Mouse (Mus musculus) heart, embryonic 14.5 days (tissue): Measurements from ENCODE around the gene Rgl3. TPM values are rescaled to one million over a fixed set of nuclear protein-coding genes. Genes with fewer than 3 reads are reported as not detected.

Experiments
- ATAC-seq: fragments of 200-750 bp; cut with Nextera tagmentation; 2 replicates; pipeline ENCODE4 v1.8.0; 2017; ENCODE audit warnings: low read depth, moderate TSS enrichment; ENCODE audit not compliant: insufficient number of reproducible peaks, insufficient read depth, low FRiP score
- H3K27ac ChIP-seq, 2 experiments: fragments of 200-500 bp in 1 of 2; fragments of 300-500 bp in 1 of 2; sonication (generic) in 1 of 2; replicated peaks in 1 of 2; 2 replicates each; pipeline ENCODE4 v1.5.1; 2012 to 2014; ENCODE audit warnings: low read depth in 2 of 2, low read length in 2 of 2, control low read depth in 1 of 2, mild to moderate bottlenecking in 1 of 2, mixed read lengths in 1 of 2; ENCODE audit not compliant: control insufficient read depth in 1 of 2, insufficient read depth in 1 of 2
- H3K27me3 ChIP-seq: fragments of 300-500 bp; sonication (generic); 2 replicates; pipeline ENCODE4 v1.6.1; 2014; ENCODE audit warnings: mild to moderate bottlenecking, low read length, control low read depth; ENCODE audit not compliant: control insufficient read depth, insufficient read depth
- H3K36me3 ChIP-seq: fragments of 300-500 bp; sonication (generic); 2 replicates; pipeline ENCODE4 v1.6.1; 2014; ENCODE audit warnings: mild to moderate bottlenecking, control low read depth, low read length, mixed read lengths; ENCODE audit not compliant: control insufficient read depth, insufficient read depth
- H3K4me1 ChIP-seq, 2 experiments: fragments of 200-500 bp in 1 of 2; fragments of 300-500 bp in 1 of 2; sonication (generic) in 1 of 2; 2 replicates each; pipeline ENCODE4 v1.6.1; 2012 to 2014; ENCODE audit warnings: low read length in 2 of 2, control low read depth in 1 of 2, mixed read lengths in 1 of 2; ENCODE audit not compliant: control insufficient read depth in 2 of 2, insufficient read depth in 2 of 2
- H3K4me2 ChIP-seq: fragments of 300-500 bp; sonication (generic); 2 replicates; pipeline ENCODE4 v1.6.1; 2014; ENCODE audit warnings: mild to moderate bottlenecking, low read length
- H3K4me3 ChIP-seq, 2 experiments: fragments of 200-500 bp in 1 of 2; fragments of 300-500 bp in 1 of 2; sonication (generic) in 1 of 2; 2 replicates each; pipeline ENCODE4 v1.5.1; 2012 to 2014; ENCODE audit warnings: low read length in 2 of 2, mild to moderate bottlenecking in 2 of 2, control low read depth in 1 of 2, low read depth in 1 of 2, moderate library complexity in 1 of 2; ENCODE audit not compliant: control insufficient read depth in 1 of 2, insufficient read depth in 1 of 2
- H3K9ac ChIP-seq: fragments of 300-500 bp; sonication (generic); 2 replicates; pipeline ENCODE4 v1.6.1; 2014; ENCODE audit warnings: mild to moderate bottlenecking, low read length
- H3K9me3 ChIP-seq: fragments of 300-500 bp; sonication (generic); 2 replicates; pipeline ENCODE4 v1.6.1; 2016; ENCODE audit warnings: low read length, control low read depth; ENCODE audit not compliant: control insufficient read depth
- WGBS: fragments of 180-500 bp; shearing (Covaris S2); extraction: QIAGEN DNeasy Blood & Tissue Kit; methylation state at CpG from one replicate; pipeline ENCODE4 v1.1.7; 2014; 5-methylcytosine and 5-hydroxymethylcytosine counted together
- polyA plus RNA-seq: library from polyadenylated mRNA; unstranded; fragments of >200 nt; fragmentation: Nextera tagmentation; extraction: Ambion mirVana; gene quantifications from 2 replicates; pipeline ENCODE4 v1.2.1, GENCODE M21; 2014

Rgl3 gene
- polyA plus RNA-seq, 1 experiment from 2014 or later, result 0.97 TPM

DNA sequence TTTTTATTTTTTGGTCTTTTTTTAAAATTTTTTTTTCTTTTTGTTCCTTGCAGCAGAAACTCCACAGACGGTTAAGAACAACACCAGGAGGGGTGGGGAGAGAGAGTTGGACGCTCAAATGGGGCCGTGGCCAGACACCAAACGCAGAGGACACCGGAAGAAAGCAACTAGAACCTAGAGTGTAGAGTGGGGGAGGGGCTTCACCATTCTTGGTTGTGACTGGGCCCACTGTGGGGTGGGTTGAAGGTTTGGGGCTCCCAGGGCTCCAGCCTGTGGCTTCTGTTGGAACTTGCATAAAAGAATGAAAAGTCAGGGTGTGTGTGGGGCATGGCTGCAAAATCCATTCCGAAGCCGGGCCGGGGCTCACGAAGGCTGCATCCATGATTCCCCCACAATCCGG lies 27.0 kb upstream of the Rgl3 start:
- no peak for ATAC-seq
- H3K4me2 ChIP-seq, result no peak overlapping the region
- no peak overlapping the region for H3K9ac ChIP-seq
- peaks cover 37% of the 10 kb centered on the region for H3K36me3 ChIP-seq
- H3K27ac ChIP-seq, result no peak overlapping the region
- 72% methylated on average over 10 of the region's 10 CpGs for WGBS
- H3K4me3 ChIP-seq, result no peak overlapping the region
- no peaks in the 10 kb centered on the region for H3K4me1 ChIP-seq
- no peaks in the 10 kb centered on the region for H3K27me3 ChIP-seq
- no peaks in the 10 kb centered on the region for H3K9me3 ChIP-seq

DNA sequence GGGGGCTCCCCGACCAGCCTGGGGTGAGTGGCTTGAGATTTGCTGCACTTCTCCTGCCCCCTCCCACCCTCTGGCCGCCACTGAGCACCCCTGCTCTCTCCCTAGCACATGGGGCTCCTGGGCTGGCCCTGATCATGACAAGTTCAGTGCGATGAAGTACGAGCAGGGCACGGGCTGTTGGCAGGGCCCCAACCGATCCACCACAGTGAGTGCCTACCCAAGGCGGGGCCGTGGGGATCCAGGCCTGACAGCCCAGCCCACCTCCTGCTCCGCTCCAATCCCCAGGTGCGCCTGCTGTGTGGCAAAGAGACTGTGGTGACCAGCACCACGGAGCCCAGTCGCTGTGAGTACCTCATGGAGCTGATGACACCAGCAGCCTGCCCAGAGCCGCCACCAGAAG lies 23.5 kb upstream of the Rgl3 start:
- ATAC-seq, result no peak
- H3K4me3 ChIP-seq, result no peak overlapping the region
- WGBS, result 91% methylated on average over 13 of the region's 13 CpGs
- no peak overlapping the region for H3K4me2 ChIP-seq
- H3K9me3 ChIP-seq, result no peaks in the 10 kb centered on the region
- H3K9ac ChIP-seq, result no peak overlapping the region
- no peak overlapping the region for H3K27ac ChIP-seq
- no peaks in the 10 kb centered on the region for H3K27me3 ChIP-seq
- no peaks in the 10 kb centered on the region for H3K4me1 ChIP-seq
- H3K36me3 ChIP-seq, result peaks cover 72% of the 10 kb centered on the region

DNA sequence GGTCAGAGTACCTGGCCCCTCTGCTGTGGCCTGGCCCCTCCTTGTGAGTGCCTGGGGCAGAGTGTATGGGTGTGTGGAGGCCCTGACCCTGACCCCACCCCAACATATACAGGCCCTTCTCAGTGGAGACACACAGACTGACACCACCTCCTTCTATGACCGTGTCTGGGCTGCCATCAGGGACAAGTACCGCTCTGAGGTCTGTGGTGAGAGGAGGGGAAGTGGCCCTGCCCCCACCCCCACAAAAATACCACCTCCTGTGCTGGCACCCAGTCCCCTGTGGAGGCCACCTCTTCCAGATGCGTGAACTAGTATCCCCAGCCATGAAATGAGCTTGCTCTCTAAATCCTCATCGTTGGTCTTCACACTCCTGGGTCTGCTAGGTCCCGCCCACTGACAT lies 21.8 kb upstream of the Rgl3 start:
- 80% methylated on average over 5 of the region's 5 CpGs for WGBS
- no peaks in the 10 kb centered on the region for H3K9me3 ChIP-seq
- H3K36me3 ChIP-seq, result peaks cover 89% of the 10 kb centered on the region
- H3K4me1 ChIP-seq, result no peaks in the 10 kb centered on the region
- H3K27me3 ChIP-seq, result no peaks in the 10 kb centered on the region
- no peak overlapping the region for H3K27ac ChIP-seq
- H3K4me3 ChIP-seq, result no peak overlapping the region
- H3K9ac ChIP-seq, result no peak overlapping the region
- no peak overlapping the region for H3K4me2 ChIP-seq
- ATAC-seq, result no peak

DNA sequence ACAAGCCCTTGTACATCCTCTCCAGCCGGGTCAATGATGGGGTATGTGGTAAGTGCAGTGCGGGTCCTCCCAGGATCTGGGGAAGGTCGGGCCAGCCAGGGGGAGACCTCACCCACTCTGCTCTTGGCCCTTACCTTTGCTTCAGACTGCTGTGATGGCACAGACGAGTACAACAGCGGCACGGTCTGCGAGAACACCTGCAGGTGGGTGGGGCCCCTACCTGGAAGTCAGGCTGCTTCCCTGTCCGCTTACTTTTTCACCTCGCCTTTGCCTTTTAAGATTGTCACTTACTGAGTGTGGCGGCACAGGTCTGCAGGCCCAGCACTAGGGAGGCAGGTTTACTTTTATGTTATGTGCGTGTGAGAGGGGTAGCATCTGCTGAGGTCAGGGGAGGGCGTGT lies 15.3 kb upstream of the Rgl3 start:
- ATAC-seq, result no peak
- Histone ChIP-seq H3K27ac (no peak overlapping the region), H3K4me2 (no peak overlapping the region), H3K9me3 (no peaks in the 10 kb centered on the region), H3K4me1 (peaks cover 9 to 14% of the 10 kb centered on the region in 2 experiments), H3K36me3 (peaks cover 57% of the 10 kb centered on the region), H3K4me3 (no peak overlapping the region), H3K9ac (no peak overlapping the region), H3K27me3 (no peaks in the 10 kb centered on the region; the same call in 1 of the 2 replicates)
- 91% methylated on average over 12 of the region's 12 CpGs for WGBS

DNA sequence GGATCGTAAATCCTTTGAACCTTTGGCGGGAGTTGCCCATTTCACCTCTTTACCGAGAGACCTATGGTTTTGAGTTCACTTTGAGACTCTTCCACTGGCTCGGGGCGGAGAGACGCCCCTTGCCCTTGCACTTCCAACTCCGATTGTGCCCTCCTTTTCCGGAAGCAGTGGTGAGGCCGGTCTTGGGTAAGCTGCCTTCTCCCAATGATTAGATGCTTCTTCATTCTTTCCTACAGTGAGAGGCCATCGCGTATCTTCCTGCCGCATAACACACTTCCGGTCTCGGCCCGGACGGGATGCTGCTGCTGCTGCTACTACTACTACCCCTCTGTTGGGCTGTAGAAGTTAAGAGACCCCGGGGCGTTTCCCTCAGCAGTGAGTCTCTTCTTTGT lies 13.9 kb upstream of the Rgl3 start:
- under 1% methylated on average over 18 of the region's 18 CpGs for WGBS
- Histone ChIP-seq H3K36me3 (peaks cover 43% of the 10 kb centered on the region), H3K9ac (peak overlapping the region; percentile 79), H3K4me1 (peaks cover 9 to 14% of the 10 kb centered on the region in 2 experiments), H3K9me3 (no peaks in the 10 kb centered on the region), H3K27ac (peak overlapping the region; percentile 52 to 68), H3K4me3 (peak overlapping the region; percentile 62 to 74), H3K27me3 (peaks cover 4% of the 10 kb centered on the region), H3K4me2 (peak overlapping the region; percentile 77)
- no peak for ATAC-seq

DNA sequence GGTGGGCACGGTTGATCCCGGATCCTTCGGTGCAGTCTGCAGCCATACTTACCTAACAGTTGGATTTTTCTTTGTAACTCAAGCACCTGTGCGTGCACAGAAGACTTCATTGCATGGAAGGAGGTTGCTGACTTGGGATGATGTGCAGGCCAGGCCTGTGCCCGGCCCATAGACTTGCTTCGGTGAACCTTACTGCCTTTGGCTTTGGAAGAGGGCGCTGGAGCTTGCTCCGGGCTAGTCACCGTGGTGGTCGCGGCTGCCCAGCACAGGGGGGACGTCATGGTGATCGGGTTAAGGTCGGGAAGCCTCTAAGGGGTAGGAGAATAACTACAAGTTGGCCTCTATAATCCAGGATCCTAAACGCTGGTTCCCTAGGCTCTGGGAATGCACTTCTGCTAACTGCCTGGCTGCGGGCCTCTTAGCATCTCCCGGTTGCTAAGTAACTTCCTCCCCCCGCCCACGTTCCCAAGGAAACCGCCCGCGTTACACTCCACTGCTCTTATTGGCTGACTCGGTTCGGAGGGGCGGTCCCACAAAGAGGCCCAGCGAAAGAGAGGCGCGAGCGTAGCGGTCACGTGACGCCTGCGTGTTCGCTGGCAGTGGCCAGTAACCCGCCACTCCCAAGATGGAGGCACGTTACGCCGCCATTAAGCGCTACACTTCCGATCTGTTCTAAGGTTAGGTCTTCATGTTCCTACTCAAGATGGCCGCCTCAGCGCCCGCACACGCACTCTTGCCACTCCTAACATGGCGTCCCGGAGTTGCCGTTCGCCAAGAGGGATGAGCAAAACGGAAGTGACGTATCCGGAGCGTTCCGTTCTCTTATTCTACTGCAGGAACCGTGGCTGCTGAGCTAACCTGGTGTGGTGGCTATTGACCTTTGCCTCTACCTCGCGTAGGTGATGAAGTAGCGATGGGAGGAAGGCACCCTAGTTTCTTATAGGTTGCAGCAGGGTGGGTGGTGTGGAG lies 13.2 kb upstream of the Rgl3 start, which contains the start of the genes Ccdc151 and Prkcsh:
TSS of gene Ccdc151 (minus strand) at position 441 of the 969 bp plus-strand sequence.
TSS of gene Prkcsh (plus strand) at position 613 of the 969 bp plus-strand sequence.
- peak within 1 kb of the TSS; percentile 77 for H3K4me2 ChIP-seq
- peaks cover 9 to 14% of the 10 kb centered on the region in 2 experiments for H3K4me1 ChIP-seq
- H3K9ac ChIP-seq, result peak within 1 kb of the TSS; percentile 79
- H3K27me3 ChIP-seq, result peaks cover 7% of the 10 kb centered on the region
- no peaks in the 10 kb centered on the region for H3K9me3 ChIP-seq
- peaks cover 36% of the 10 kb centered on the region for H3K36me3 ChIP-seq
- H3K27ac ChIP-seq, result peak within 1 kb of the TSS; percentile 52 to 68
- peak within 1 kb of the TSS; percentile 62 to 74 for H3K4me3 ChIP-seq
- ATAC-seq, result peak; percentile 99
- WGBS, result 7% methylated on average over 57 of the region's 57 CpGs

DNA sequence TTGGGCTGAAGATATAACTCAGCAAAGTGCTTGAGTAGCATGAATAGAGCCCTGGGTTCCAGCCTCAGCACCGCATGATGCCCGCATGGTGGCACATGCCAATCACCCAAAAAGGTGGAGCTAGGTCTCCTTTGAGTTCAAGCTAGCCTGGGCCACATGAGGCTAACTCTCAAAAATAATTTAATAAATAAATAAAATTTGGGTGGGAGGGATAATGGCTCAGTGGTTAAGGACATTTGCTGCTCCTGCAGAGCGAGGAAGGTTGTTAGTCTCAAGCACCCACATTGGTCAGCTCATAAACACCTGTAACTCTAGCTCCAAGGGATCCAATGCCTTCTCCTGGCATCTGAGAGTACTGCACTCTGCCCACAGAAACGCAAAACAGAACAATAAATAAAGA lies 12.4 kb upstream of the Rgl3 start:
- Histone ChIP-seq H3K9ac (no peak overlapping the region), H3K4me2 (no peak overlapping the region), H3K27ac (no peak overlapping the region), H3K36me3 (peaks cover 27% of the 10 kb centered on the region), H3K27me3 (peaks cover 10% of the 10 kb centered on the region), H3K9me3 (no peaks in the 10 kb centered on the region), H3K4me3 (no peak overlapping the region), H3K4me1 (peaks cover 9 to 14% of the 10 kb centered on the region in 2 experiments)
- no peak for ATAC-seq
- 88% methylated on average over 4 of the region's 4 CpGs for WGBS
